In the genomic region with DNA sequence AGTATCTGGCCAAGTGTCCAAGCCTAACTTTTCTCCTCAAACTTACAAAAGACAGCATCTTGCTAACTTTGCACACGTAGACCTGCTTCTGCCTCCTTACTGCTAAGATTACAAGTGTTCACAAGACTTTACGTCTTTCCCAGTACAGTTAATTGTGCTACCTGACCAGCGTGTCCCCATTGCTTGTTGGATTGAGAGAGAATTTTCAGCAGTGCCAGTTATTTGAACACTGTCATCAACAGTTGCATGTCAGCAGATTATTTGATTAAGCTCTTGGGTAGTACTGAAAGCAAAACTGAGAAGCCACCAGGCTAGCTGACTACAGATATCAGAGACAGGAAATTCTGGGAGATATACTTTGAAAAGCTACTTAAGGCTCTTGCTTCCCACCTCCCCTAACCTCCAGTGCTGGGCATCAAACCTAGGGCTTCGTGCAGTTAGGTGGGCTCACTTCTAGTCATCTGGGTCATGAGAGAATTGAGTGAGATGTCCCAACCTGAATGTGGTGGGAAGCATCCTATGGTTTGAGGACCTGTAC, we compare ENCODE assay signal across 30 mouse cellular contexts. TPM values are rescaled to one million over a fixed set of nuclear protein-coding genes. Genes with fewer than 3 reads are reported as not detected.
DNase-seq lines count a peak whose midpoint lies in the region; ATAC-seq and TF ChIP-seq lines count a peak whose summit lies in the region.
"Had no signal": no experiment of that assay in that cellular context is flagged by ENCODE, and none has a peak within 500 bp of the region (broad histone marks: within the 10 kb centered on the region; RNA-seq: fewer than 3 reads in every experiment).

No protein-coding gene starts in this region.

- DNase-seq in liver, adult 2 months (ENCODE audit: extremely low read depth, low read depth, low spot score) = peak; percentile 84
- DNase-seq in liver, embryonic 11.5 days (ENCODE audit: low spot score) = no peak
- DNase-seq in CD4-positive, CD25-positive, alpha-beta regulatory T cell, adult 2 months (ENCODE audit: low read depth, low spot score) = peak; percentile 29
- DNase-seq in naive thymus-derived CD4-positive, alpha-beta T cell, adult 2 months (ENCODE audit: low read depth) = peak; percentile 13
- DNase-seq in lung, postnatal 10 days = no peak
- DNase-seq: adrenal gland, postnatal 14 days; cerebellum, adult 18-20 months; cerebellum, postnatal 10 days; gastrocnemius, postnatal 10 days; kidney, adult 9 months; kidney, postnatal 10 days; liver, embryonic 13.5 days; lung, postnatal 4 days; right cerebral cortex, adult 18-20 months; spleen, adult 18-20 months; thymus, postnatal 14 days had no signal

- H3K4me3 ChIP-seq in liver, adult 2 months (ENCODE audit: insufficient read depth, low read depth, low read length) = no peak overlapping the region
- no peak overlapping the region for H3K4me3 ChIP-seq in liver, embryonic 11.5 days (ENCODE audit: low read depth, low read length)
- H3K4me3 ChIP-seq in forebrain, embryonic 15.5 days = no peak overlapping the region
- H3K4me3 ChIP-seq: embryonic facial prominence, embryonic 10.5 days; embryonic facial prominence, embryonic 15.5 days; forebrain, embryonic 12.5 days; heart, embryonic 10.5 days; heart, embryonic 15.5 days; liver, embryonic 13.5 days; lung, embryonic 15.5 days; midbrain, embryonic 10.5 days; midbrain, embryonic 15.5 days; neural tube, embryonic 12.5 days had no signal

- peak overlapping the region; percentile 60 for H3K9ac ChIP-seq in liver, adult 2 months (ENCODE audit: low read depth, low read length)
- H3K9ac ChIP-seq in liver, embryonic 11.5 days (ENCODE audit: low read depth, low read length) = no peak overlapping the region
- no peak overlapping the region for H3K9ac ChIP-seq in forebrain, embryonic 15.5 days (replicated peaks)
- H3K9ac ChIP-seq: embryonic facial prominence, embryonic 15.5 days; forebrain, embryonic 12.5 days; heart, embryonic 15.5 days; liver, embryonic 13.5 days; lung, embryonic 15.5 days; midbrain, embryonic 15.5 days; neural tube, embryonic 12.5 days had no signal

- peaks cover 13% of the 10 kb centered on the region; the same call in 1 of the 2 replicates for H3K79me2 ChIP-seq in liver, adult 2 months (ENCODE audit: control insufficient read depth, insufficient read depth, low read length)

- no peaks in the 10 kb centered on the region for H3K27me3 ChIP-seq in liver, adult 2 months (ENCODE audit: control insufficient read depth, insufficient read depth, low read length)
- no peaks in the 10 kb centered on the region for H3K27me3 ChIP-seq in liver, embryonic 11.5 days (replicated peaks; ENCODE audit: control insufficient read depth, insufficient read depth, low read length)
- H3K27me3 ChIP-seq in forebrain, embryonic 15.5 days = no peaks in the 10 kb centered on the region
- H3K27me3 ChIP-seq: CH12.LX; embryonic facial prominence, embryonic 15.5 days; forebrain, embryonic 12.5 days; heart, embryonic 15.5 days; liver, embryonic 13.5 days; lung, embryonic 15.5 days; midbrain, embryonic 15.5 days; neural tube, embryonic 12.5 days had no signal

- ATAC-seq in liver, embryonic 11.5 days (replicated peaks; ENCODE audit: low FRiP score) = no peak
- ATAC-seq in common myeloid progenitor, adult 5-6 weeks (replicated peaks; ENCODE audit: low read depth, poor library complexity, severe bottlenecking) = 0 out of 2 replicates have a peak, but pooled peaks have one; percentile 8
- ATAC-seq in forebrain, embryonic 15.5 days (replicated peaks) = no peak
- ATAC-seq: hindbrain, embryonic 16.5 days; intestine, embryonic 16.5 days; midbrain, embryonic 15.5 days had no signal

- no peak for TF ChIP-seq CTCF in liver, adult 2 months (IDR thresholded peaks at IDR 0.05; ENCODE audit: low read depth, low read length)

- peaks cover 26% of the 10 kb centered on the region for H3K36me3 ChIP-seq in liver, adult 2 months (ENCODE audit: control insufficient read depth, insufficient read depth, low read length)
- no peaks in the 10 kb centered on the region; the same call in 1 of the 2 replicates for H3K36me3 ChIP-seq in liver, embryonic 11.5 days (ENCODE audit: control insufficient read depth, insufficient read depth, low read length)
- no peaks in the 10 kb centered on the region for H3K36me3 ChIP-seq in forebrain, embryonic 15.5 days
- H3K36me3 ChIP-seq: embryonic facial prominence, embryonic 15.5 days; forebrain, embryonic 12.5 days; heart, embryonic 10.5 days; heart, embryonic 15.5 days; lung, embryonic 15.5 days; midbrain, embryonic 15.5 days; neural tube, embryonic 12.5 days had no signal

- no peak for TF ChIP-seq POLR2A in liver, adult 2 months (IDR thresholded peaks at IDR 0.05; ENCODE audit: extremely low read depth, insufficient read depth, low read length)

- no peak overlapping the region for H3K4me2 ChIP-seq in liver, embryonic 11.5 days
- no peak overlapping the region for H3K4me2 ChIP-seq in forebrain, embryonic 15.5 days (replicated peaks)
- H3K4me2 ChIP-seq: embryonic facial prominence, embryonic 15.5 days; forebrain, embryonic 12.5 days; heart, embryonic 15.5 days; liver, embryonic 13.5 days; lung, embryonic 15.5 days; midbrain, embryonic 15.5 days; neural tube, embryonic 12.5 days had no signal

- 31% methylated on average over 4 of the region's 4 CpGs for WGBS in liver, adult 2 months
- WGBS in liver, embryonic 11.5 days = 68% methylated on average over 4 of the region's 4 CpGs
- 93% methylated on average over 4 of the region's 4 CpGs for WGBS in forebrain, embryonic 15.5 days

- no peaks in the 10 kb centered on the region for H3K9me3 ChIP-seq in liver, embryonic 11.5 days (ENCODE audit: control insufficient read depth, low read length)
- H3K9me3 ChIP-seq in forebrain, embryonic 15.5 days = no peaks in the 10 kb centered on the region
- H3K9me3 ChIP-seq: embryonic facial prominence, embryonic 10.5 days; embryonic facial prominence, embryonic 15.5 days; forebrain, embryonic 12.5 days; heart, embryonic 10.5 days; heart, embryonic 15.5 days; liver, embryonic 13.5 days; lung, embryonic 15.5 days; midbrain, embryonic 10.5 days; midbrain, embryonic 15.5 days; neural tube, embryonic 12.5 days had no signal

- H3K27ac ChIP-seq in liver, adult 2 months (replicated peaks; ENCODE audit: insufficient read depth, low read depth, low read length) = peak overlapping the region; percentile 86
- no peak overlapping the region for H3K27ac ChIP-seq in liver, embryonic 11.5 days (ENCODE audit: low read depth, low read length)
- no peak overlapping the region for H3K27ac ChIP-seq in forebrain, embryonic 15.5 days (replicated peaks)
- H3K27ac ChIP-seq: embryonic facial prominence, embryonic 10.5 days; embryonic facial prominence, embryonic 15.5 days; forebrain, embryonic 12.5 days; heart, embryonic 10.5 days; heart, embryonic 15.5 days; liver, embryonic 13.5 days; lung, embryonic 15.5 days; midbrain, embryonic 10.5 days; midbrain, embryonic 15.5 days; neural tube, embryonic 12.5 days had no signal

- peaks cover 49% of the 10 kb centered on the region for H3K4me1 ChIP-seq in liver, adult 2 months (ENCODE audit: control insufficient read depth, insufficient read depth, low read length)
- H3K4me1 ChIP-seq in liver, embryonic 11.5 days (replicated peaks; ENCODE audit: control insufficient read depth, insufficient read depth, low read length) = peaks cover 17% of the 10 kb centered on the region
- 0 out of 2 replicates have a peak, but pooled peaks cover 2% of the 10 kb centered on the region for H3K4me1 ChIP-seq in forebrain, embryonic 15.5 days
- H3K4me1 ChIP-seq: midbrain, embryonic 10.5 days; midbrain, embryonic 15.5 days; neural tube, embryonic 12.5 days had no signal

RNA-seq across cellular contexts. Expression of gene Adk, which starts 50.4 kb away (rescaled TPM):
- total RNA-seq in liver, adult 2 months (2014; rRNA removed) = 877 and 924 TPM in 2 replicates
- 231 and 284 TPM in 2 replicates for polyA plus RNA-seq in liver, adult 2 months (2012; rRNA removed)
- polyA plus RNA-seq in liver, embryonic 11.5 days (2014; fragmentation: Nextera tagmentation; extraction: Ambion mirVana) = 253 and 276 TPM in 2 replicates
- total RNA-seq in common myeloid progenitor, adult 5-6 weeks (2017) = 90.6 and 197 TPM in 2 replicates
- polyA plus RNA-seq in forebrain, embryonic 15.5 days (2015; fragmentation: Nextera tagmentation; extraction: Ambion mirVana) = 68.6 and 74.6 TPM in 2 replicates

RNA-seq across cellular contexts. Expression of gene Ap3m1, which starts 50.4 kb away (rescaled TPM):
- 126 and 143 TPM in 2 replicates for total RNA-seq in liver, adult 2 months (2014; rRNA removed)
- polyA plus RNA-seq in liver, adult 2 months (2012; rRNA removed) = 44.8 and 55.2 TPM in 2 replicates
- polyA plus RNA-seq in liver, embryonic 11.5 days (2014; fragmentation: Nextera tagmentation; extraction: Ambion mirVana) = 55.7 and 75.0 TPM in 2 replicates
- 52.1 and 64.5 TPM in 2 replicates for total RNA-seq in common myeloid progenitor, adult 5-6 weeks (2017)
- polyA plus RNA-seq in forebrain, embryonic 15.5 days (2015; fragmentation: Nextera tagmentation; extraction: Ambion mirVana) = 104 and 107 TPM in 2 replicates

Comparison
In these comparisons a context has a peak if more than half of its experiments do, and no peak if none do; other contexts are left out.
1. DNase-seq: peak in liver, adult 2 months (single experiment), CD4-positive, CD25-positive, alpha-beta regulatory T cell, adult 2 months (single experiment) and naive thymus-derived CD4-positive, alpha-beta T cell, adult 2 months (single experiment); none in liver, embryonic 11.5 days (single experiment) and lung, postnatal 10 days (single experiment).